Mouse (Mus musculus): ENCODE results near the gene Hs1bp3.

Gene Hs1bp3

DNA sequence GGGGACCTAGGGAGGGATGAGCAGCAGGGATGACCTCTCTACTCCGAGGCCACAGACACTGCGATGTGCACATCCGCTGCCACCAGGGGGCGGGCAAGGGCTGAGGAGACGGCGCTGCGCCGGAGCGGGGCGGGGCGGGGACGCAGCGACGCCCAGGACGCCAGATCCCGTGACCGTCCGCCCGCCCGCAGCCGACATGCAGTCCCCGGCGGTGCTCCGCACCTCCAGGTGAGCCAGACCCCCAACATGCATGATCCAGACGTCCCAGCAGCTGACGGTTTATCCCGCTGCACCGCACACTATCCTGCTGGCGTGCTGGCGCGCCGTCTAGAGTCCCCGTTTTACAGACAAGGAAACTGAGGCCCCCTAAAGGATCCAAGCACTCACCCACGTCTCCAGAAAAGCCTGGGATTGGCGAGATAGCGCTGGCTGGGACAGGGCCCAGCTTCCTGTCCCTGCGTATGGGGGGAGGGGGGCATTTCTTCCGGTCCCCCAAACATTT lies at the start of gene Hs1bp3:
TSS of gene Hs1bp3 (plus strand) at position 163 of the 502 bp plus-strand sequence.
- peak; percentile 92 for DNase-seq (ENCODE audit: low spot score)

DNA sequence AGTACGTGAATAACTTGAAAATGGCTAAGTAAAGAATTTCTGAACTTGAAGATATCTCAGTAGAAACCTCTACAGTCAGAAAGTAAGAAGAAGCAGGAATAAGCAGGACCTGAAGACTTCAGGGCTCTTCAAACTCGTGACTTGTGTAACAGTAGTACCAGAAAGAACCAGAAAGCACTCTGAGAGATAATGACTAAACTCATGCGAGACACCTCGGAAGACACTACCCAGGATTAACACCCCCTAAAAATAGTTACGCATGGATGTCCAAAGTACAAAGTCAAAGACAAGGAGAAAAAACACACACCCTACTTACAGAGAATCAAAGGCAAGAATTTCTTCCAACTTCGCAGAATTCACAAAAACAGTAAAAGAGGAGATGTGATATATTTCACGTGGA lies 46.9 kb upstream of the Hs1bp3 start:
- DNase-seq (ENCODE audit: low spot score): no peak

DNA sequence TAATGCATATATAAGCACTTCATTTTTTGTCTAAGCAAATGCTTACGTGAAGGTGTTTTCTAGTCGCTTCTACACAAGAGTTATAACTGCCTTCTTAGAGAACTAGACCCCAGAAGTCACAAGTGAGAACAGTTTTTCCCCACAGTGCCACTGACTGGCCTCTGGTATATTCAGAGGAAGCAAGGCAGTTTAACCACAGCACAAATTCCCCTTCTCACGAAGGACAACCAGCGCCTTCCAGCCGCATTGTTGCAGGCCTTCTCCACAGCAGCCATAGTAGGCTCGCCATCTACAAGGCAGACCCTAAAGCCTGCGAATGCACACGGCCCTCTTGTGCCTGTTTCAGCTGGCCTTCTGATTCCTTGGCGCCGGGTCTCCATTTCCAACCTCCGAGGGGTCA lies 43.6 kb upstream of the Hs1bp3 start:
- DNase-seq (ENCODE audit: low spot score): no peak

DNA sequence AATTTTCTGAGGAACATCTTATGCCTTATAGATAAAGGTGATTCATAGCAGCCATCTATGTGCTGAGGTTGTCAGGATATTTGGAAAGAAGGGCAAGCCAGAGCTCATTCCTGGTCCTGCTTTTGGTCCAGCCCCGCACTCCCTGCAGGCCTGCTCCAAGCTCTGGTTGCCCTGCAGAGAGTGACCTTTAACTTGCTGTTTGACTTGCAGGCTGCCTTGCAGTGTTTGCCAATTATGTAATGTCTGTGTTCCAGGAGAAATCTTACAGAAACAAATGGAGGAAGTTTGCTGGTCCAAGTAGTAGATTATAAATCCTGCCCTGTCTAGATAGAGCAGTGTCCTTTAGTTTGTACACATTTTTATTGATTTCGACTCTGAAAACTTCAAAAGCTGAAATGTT lies 41.8 kb upstream of the Hs1bp3 start:
- DNase-seq (ENCODE audit: low spot score): no peak

DNA sequence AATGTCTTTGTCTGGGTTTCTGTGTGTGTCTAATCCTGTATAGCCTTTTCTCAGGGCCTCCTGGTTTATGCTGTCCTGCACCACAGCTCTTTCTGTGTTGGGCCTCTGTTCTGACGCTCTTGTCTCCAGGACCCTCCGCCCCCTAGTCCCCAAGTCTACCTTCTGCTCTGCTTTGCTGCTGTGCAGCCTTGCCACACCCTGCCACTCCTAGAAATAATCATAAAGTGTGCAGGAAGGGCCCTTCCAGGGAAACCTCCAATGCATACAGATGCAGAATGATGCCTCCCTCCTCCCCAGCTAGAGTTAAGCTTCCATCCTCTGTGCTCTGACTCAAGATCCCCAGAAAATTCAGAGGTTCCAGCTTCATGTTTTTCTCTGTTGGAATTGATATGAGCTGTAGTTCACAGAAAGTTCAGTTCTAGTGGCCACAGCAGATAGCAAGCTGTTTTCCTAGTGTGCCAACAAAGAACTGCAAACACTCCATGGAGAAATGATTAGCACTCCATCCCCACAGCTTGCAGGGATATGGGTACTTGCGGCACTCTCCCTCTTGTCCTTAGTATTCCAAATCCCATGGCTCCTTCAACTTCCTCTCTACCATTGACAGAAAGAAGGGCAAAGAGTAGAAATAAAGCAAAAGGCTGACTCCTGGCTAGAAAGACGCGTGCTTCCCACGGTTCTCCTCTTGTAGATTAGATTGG lies 39.6 kb upstream of the Hs1bp3 start:
- DNase-seq (ENCODE audit: low spot score): no peak

DNA sequence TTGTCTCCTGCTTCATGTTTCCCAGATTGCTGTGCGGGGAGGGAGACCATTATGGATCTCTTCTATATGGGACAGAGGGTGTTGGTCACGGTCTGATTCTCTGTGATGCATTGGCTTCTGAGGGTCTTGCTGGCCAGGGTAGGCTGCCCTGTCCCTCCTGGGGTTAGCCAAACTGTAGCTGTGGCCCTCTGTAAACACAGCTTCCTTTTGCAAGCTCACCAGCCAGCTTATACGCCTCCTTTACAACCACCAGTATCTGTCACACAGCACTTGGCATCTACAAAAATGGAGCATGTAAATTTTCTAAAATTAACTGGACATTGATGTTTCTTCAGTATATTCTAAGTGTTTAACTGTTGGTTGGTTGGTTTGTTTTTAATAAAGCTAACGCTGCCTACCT lies 37.8 kb upstream of the Hs1bp3 start:
- no peak for DNase-seq (ENCODE audit: low spot score)

DNA sequence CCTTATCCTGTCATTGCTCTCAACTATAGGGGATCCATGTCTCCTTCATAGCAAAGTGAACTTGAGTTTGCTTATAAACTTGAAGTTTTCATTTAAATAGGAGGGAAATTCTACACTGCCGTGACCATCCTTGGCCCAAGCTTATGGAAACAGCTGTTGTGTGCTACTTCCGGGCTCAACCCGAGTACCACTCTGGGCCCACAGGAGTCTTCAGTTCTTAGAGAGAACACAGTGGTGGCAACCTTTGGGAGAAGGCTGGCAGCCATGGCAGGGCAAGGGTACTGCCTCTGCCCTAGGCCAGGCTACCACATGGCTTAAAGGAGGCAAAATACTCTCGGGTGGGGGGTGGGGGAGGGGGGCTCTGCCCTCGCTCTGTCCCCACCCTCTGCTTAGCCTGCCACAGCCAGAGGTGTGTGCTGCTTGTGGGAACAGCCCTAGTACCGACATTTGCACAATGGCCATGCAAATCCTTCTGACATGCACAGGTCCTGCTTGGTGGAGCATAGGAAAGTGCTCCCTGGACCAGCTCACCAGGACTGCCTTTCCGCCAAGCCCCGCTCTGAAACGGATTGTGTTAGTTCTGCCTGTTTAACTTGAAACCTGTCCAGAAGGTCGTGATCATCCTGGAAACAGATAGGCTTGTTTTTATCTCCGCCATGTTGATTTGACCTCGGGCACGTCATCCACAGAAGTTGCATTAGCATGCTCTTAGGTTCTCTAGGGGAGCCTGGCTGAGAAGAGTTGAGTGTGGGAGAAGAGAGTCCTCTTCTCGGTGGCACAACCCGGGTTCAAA lies 31.8 kb upstream of the Hs1bp3 start:
- no peak for DNase-seq (ENCODE audit: low spot score)

DNA sequence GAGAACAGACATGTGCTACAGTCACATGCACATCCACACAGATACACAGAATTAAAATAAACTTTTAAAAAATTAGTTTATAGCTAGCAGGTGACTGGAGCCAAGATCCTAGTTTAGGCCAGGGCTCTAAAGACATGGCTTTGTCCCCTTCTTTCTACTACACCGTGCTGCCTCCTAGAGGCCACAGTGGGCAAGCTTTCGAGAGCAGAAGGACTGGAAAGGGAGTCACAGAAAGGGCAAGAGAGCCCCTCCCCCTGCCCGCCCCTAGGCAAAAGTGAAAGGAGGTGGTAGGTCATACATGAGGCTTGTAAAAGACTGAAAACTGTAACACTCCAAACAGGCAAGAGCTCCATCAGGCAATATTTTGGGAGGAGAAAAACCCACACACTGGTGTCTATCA lies 25.3 kb upstream of the Hs1bp3 start:
- DNase-seq (ENCODE audit: low spot score): no peak

DNA sequence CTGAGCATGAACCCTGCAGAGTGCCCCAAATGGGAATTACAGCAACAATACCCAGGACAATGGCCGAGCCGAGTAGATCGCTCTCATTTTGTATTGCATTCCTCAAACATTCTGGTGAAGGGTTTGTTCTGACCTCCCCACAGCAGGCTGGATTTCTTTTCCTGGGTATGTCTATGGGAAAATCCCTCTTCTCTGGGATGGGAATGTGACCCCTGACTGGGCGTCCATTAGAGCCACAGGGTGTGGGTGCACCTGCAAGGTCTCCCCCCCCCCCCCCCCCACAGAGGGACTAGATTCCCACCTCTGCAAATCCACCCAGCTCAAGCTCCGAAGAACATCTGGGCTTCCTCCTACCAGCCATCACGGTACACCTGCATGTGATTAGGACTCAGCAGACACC lies 24.1 kb upstream of the Hs1bp3 start:
- DNase-seq (ENCODE audit: low spot score): no peak

DNA sequence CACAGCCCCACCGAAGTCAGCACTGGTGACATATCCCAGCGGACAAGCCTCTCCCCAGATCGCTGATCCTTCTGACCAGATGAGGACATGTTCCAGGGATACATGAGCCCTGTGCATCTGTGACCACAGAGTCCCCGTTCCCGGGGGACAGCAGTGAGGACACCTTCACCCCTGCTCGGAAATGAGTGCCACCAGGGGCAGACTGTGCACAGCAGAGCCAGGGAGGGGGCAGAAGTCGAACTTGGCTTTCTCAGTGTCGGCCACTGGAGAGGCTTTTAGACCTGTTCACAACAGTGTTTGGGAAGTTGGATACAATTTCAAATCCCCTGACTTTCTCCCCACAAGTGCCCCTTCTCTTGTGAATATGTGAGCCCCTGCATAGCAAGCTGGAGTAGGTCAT lies 23.7 kb upstream of the Hs1bp3 start:
- no peak for DNase-seq (ENCODE audit: low spot score)

DNA sequence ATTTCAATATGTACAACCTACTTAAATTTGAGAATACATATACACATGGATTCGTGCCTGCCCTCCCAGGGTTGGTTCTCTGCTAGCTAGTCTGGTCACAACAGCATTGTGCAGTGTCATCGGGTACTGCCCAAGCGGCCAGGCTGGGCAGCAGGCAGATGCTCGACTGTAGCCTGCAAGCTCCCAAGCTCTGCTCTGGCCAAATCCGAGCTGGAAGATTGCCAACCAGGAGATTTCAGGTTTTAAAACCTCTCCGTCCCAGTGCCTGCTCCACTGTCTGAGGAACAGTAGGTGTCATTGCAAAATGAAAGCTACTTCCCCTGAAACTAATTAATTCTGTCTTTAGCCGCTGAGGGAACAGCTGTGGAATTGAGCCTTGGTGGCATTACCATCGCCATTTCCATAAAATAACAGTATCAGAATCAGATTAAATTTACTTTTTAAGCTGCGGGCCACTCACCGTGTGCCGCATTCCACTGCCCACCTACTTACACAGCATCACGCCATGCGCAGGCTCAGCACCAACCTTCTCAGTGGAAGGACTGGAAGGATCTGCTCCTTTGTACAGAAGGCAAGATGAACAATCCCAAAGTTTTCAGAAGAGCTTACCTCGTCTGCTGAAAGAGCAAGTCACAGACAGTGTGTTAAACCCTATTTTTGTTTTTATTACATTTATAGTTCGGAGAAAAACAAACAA lies 21.9 kb upstream of the Hs1bp3 start:
- peak; percentile 74 for DNase-seq (ENCODE audit: low spot score)

DNA sequence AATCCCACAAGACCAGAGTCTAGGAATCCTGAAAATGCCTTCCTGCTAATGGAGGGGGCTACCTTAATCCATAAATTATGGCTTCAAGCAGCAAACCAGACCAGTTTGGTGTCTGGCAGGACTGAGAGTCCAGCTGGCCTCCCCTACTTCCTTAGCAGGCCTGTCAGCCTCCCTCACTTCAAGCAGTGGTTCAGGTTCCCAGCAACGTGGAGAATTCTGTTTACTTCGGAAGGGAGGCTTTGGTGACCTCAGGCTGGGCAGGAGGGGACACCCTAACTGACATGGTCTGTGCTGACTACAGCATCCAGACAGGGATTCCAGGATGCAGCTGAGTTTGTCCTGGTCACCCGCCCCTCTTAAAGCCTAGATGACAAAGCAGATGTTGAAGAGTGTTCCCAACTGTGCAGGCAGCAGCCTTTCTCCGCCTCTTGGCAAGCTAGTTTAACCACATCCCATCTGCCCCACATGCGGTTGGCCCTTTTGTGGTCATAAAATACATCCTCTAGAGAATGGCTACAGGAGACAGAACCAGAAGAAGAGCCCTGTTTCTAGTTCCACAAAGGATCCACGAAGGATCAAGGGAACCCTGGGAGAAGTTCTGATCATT lies 17.8 kb upstream of the Hs1bp3 start:
- DNase-seq (ENCODE audit: low spot score): no peak

DNA sequence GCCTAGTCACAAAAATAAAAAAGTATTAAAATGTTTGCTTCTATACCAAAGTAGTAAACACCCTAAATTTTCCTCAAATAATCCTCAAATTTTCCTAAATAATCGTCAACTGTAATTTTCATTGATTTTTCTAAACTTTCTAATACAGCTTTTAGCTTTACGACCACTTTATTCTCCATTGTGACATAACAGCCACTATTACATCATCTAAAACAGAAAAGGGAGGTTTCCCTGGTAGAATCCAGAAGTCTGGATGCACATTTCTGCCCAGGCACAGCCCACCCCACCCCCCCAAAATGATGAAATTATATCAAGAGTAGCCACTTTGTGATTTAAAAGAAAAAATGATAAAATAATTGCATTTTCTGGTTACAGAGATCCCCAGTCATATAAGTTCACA lies 17.1 kb upstream of the Hs1bp3 start:
- no peak for DNase-seq (ENCODE audit: low spot score)

DNA sequence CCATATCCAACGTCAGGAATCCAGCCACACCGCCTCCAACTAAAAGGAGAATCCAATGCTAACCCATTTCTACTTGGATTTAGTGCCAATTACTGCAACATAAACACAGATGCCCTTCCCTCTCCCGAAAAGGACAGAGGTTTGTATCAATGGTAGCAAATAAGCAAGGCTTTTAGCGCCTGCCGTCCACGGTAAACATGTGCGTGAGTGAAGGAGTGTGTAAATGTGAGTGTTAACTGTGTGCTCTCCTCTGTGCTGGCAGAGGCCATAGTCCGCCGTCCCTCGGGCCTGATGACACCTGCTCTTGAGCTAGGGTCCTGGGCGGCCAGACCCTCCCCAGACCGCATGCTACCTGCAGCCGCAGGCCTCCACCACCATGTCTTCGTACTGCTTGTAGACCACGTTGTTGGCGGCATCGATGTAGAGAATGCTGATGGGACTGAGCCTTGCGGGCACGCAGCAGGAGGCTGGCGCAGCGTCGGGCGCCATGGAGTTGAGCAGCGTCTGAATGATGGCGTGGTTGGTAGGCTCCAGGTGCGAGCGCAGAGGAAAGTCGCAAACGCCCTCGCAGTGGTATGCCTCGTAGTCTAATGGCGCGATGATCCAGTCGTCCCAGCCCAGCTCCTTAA lies 15.5 kb upstream of the Hs1bp3 start:
- no peak for DNase-seq (ENCODE audit: low spot score)

DNA sequence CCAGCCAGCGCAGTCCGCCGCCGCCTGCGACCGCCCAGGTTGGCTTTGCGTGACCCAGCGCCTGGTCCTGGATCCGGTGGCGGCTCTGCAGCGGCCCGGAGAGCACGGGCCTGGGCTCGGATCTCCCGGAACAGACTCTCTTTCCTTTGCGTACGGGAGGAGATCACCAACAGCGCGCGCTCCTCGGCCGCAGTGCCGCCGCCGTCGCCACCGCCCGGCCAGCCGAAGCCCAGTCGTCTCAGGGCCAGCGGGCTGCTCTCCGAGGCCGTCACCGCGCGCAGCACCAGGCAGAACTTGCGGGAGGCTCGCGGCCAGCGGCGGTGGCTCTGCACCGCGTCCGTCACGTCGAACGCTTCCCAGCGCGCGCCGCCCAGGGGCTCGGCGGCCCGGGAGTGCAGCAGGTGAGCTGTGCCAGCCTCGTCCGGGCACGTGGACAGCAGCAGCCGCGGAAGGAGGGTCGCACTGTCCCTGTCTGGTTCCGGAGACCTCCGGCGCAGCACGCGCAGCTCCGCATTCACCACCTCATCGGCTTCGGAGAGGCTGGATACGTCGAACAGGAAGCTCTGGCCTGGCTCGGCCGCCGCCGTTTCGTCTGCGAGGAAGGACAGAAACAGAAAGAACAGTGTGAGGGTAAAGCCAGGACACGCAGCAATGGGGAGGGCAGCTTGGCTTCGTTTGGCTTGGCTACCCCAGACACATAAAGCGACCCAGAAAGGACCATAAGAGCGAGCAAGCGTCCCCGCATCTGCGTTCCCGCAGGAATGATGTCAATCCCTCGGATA lies 14.7 kb upstream of the Hs1bp3 start:
- DNase-seq (ENCODE audit: low spot score): no peak

DNA sequence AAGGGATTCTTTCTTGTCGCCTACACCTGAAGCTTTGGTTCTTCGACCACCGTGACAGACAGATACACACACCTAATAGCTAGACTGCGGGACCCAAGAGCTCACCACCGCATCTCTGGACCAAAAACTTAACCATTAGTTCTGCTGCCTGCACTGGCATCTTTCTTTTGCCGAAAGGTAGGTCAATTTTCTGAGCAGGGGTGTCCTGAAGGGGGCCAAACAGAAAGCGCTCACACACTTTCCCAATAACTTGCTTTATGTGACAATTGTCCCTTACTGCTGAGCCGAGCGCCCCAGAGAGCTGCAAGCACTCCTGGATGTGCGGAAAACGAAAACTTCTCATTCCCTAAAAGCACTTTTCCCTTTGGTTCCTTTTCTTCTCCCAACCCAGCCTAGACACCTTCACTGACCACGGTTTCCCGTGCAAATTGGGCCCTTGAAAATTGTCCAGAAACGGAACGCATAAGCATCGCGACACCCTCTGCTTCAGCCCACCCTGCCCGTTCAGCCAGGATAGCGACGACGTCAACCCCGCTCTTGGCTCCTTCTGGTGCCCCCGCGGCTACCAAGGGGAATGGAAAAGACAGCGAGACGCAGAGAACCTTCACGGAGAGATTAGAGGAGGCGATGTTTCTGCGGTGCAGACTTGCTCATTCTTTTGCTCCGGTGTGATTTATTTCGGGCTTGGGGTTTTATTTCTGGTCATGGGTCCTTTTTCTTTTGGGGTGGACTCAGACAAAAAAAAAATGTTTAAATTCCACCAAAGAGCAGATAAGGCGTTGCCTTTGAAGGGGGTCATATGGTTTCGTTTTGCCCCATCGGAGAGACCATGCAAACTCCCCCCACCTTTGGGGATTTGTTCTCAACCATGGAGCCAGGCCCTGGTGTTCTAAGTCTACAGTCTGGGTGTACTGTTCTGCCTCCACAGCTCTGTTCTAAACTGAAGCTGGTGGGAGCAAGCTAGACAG lies 13.8 kb upstream of the Hs1bp3 start:
- DNase-seq (ENCODE audit: low spot score): no peak

DNA sequence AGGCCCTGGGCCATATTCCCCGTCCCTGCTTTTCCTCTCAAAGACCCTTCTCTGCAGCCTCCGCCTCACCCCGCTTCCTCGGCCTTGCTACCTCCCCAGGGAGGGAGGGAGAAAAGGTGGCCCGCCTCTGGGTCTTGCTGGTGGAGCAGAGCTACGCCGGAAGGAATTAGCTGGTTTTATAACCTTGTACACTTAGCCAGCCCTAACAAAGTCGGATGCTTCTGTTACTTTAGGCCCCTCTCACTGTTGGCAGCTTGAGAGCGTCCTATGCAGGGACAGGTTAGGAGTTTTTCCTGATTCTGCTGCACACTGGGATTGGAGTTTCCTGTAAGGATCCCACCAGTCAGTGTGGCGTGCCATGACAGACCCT lies 13.1 kb upstream of the Hs1bp3 start:
- DNase-seq (ENCODE audit: low spot score): no peak

DNA sequence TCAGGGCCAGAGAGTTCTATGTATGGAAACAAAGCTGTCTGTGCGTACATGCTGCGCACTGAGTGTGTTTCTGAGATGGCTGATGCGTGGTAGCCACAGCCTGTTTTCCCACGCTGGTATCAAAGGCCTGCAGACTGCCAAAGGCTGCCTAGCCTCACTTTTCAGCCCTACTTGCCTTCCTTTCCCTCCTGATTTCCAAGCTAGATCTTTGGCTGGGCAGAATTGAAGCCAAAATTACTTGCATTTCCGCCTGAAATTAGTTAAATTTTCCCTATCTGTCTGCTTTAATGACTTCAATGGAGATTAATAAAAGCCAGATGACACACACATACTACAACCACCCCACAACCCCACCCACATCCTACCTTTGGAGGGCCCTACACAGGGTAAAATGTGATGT lies 12.7 kb upstream of the Hs1bp3 start:
- DNase-seq (ENCODE audit: low spot score): no peak

DNA sequence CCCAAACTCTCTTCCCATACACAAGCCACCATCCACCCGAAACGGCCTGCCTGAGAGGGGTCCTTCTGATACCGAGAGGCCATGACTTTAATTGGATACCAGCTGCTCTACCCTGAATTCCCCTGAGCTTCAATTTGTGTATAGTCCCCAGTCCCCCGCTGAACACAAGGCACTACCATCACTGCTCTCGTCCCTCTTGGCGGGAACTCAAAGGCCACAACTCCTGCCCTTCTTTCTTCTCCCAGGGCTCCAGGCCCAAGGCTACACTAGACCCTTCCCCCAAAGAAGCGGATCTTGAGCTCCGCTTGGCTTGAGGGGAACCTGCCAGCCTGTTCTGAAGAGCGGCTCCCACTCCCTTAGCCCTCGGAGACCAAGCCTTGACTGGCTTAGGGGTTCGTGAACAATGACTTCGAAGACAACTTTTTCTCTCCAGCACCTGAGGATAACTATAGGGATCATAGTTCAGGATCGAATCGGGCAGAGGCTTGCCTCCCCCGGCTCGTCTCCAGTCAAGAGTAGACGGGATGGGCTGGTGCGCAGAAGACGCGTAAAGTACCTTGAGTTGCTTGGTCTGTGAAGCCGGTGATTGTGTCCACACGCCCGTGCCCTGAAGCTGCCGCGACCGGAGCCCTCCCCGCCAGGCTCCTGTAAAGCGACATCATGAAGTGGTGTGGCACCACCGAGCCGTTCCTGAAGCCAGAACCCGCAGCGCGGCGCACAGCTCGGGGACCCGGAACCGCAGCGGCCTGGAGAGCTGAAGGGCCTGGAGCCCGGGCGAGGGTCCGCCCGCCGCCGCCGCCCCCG lies 12.0 kb upstream of the Hs1bp3 start:
- peak; percentile 37 for DNase-seq (ENCODE audit: low spot score)
